Mouse (Mus musculus) neural tube, embryonic 12.5 days (tissue): ENCODE measurements around the gene Ldlrad3. TPM values are rescaled to one million over a fixed set of nuclear protein-coding genes. Genes with fewer than 3 reads are reported as not detected.
A peak's percentile ranks its signal among the peaks of the same experiment; 100 is the strongest.

Source experiments
- ATAC-seq: fragments of 200-750 bp; cut with Nextera tagmentation; 2 replicates; pipeline ENCODE4 v1.8.0; 2017; ENCODE audit warnings: low read depth, mild to moderate bottlenecking, moderate TSS enrichment, moderate library complexity; ENCODE audit not compliant: low FRiP score
- H3K27ac ChIP-seq: fragments of 300-500 bp; sonication (generic); 2 replicates; pipeline ENCODE4 v1.5.1; 2016
- H3K27me3 ChIP-seq: fragments of 300-500 bp; sonication (generic); replicated peaks from 2 replicates; pipeline ENCODE4 v1.6.1; 2016; ENCODE audit warnings: mild to moderate bottlenecking
- H3K36me3 ChIP-seq: fragments of 300-500 bp; sonication (generic); 2 replicates; pipeline ENCODE4 v1.6.1; 2016; ENCODE audit warnings: mild to moderate bottlenecking
- H3K4me1 ChIP-seq: fragments of 300-500 bp; sonication (generic); 2 replicates; pipeline ENCODE4 v1.6.1; 2016
- H3K4me2 ChIP-seq: fragments of 300-500 bp; sonication (generic); replicated peaks from 2 replicates; pipeline ENCODE4 v1.6.1; 2016; ENCODE audit warnings: mild to moderate bottlenecking
- H3K4me3 ChIP-seq: fragments of 300-500 bp; sonication (generic); 2 replicates; pipeline ENCODE4 v1.5.1; 2016
- H3K9ac ChIP-seq: fragments of 300-500 bp; sonication (generic); 2 replicates; pipeline ENCODE4 v1.6.1; 2016; ENCODE audit warnings: mild to moderate bottlenecking
- H3K9me3 ChIP-seq: fragments of 300-500 bp; sonication (generic); 2 replicates; pipeline ENCODE4 v1.6.1; 2016; ENCODE audit warnings: mild to moderate bottlenecking
- WGBS: fragments of 180-500 bp; shearing (Covaris S2); methylation state at CpG from one replicate; pipeline ENCODE4 v1.1.7; 2016; 5-methylcytosine and 5-hydroxymethylcytosine counted together
- polyA plus RNA-seq: library from polyadenylated mRNA; unstranded; fragments of >200 nt; fragmentation: Nextera tagmentation; extraction: Ambion mirVana; gene quantifications from 2 replicates; pipeline ENCODE4 v1.2.1, GENCODE M21; 2016

The Ldlrad3 gene
- 53.1 and 57.9 TPM in 2 replicates for polyA plus RNA-seq

DNA sequence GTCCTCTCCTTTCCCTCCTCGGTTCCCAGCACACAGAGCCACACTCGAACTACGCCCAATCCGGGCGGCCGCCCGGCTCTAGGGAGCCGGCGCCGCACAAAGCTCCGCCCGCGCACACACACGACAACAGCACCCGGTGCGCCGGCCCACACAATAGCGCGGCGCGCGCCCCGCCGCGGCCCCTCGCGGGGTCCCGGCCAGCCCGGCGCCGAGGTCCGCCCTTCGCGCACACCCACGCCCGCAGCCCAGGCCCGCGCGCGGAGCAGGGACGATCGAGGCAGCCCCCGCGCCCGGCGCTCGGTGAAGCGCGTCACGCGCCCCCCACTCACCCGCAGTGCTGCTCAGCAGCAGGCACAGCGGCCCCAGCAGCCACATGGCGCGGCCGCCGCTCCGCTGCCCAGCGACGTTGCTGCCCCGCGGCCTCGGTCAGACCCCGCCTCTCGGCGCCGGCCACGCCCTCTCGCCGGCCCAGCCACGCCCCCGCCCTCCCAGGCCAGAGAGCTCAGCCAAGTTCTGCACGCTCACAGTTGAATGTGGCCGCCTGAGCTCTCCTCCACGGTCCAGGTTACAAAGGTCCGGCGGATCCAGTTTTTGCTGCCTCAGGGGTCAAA, at the start of gene Ldlrad3:
Gene Ldlrad3, minus strand, starts transcription at position 435 of the 611 bp plus-strand sequence.
- H3K4me3 ChIP-seq = peak within 1 kb of the TSS; percentile 88
- peak within 1 kb of the TSS; percentile 81 for H3K4me2 ChIP-seq
- H3K4me1 ChIP-seq = peaks cover 20% of the 10 kb centered on the region
- H3K9ac ChIP-seq = peak within 1 kb of the TSS; percentile 93
- H3K9me3 ChIP-seq = no peaks in the 10 kb centered on the region
- no peaks in the 10 kb centered on the region; the same call in 1 of the 2 replicates for H3K27me3 ChIP-seq
- under 1% methylated on average over 60 of the region's 77 CpGs for WGBS
- H3K27ac ChIP-seq = peak within 1 kb of the TSS; percentile 70
- ATAC-seq = peak; percentile 94
- no peaks in the 10 kb centered on the region for H3K36me3 ChIP-seq

DNA sequence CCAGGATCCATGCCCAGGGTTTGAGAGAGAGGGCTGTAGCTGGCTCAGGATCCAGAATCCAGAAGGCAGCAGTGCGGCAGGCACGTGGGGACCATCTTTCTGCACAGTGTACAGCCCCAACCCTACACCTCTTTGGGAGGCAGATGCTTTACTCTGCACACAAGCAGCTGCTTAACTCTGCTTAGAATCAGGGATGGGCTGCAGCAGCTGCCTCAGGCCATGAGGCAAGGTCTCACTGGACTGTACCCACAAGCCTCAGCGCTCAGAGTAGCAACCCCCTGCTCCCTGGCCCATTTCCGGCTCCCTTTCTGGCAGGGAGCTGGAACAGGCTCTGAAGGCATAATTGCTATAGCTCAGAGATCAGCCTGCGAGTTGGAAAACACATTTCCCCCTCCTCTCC, 45.3 kb upstream of the Ldlrad3 start:
- peaks cover 9% of the 10 kb centered on the region for H3K4me1 ChIP-seq
- no peak overlapping the region for H3K27ac ChIP-seq
- WGBS = 51% methylated on average over 5 of the region's 5 CpGs
- no peaks in the 10 kb centered on the region for H3K36me3 ChIP-seq
- H3K27me3 ChIP-seq = no peaks in the 10 kb centered on the region
- no peak overlapping the region for H3K4me2 ChIP-seq
- no peak overlapping the region for H3K4me3 ChIP-seq
- no peaks in the 10 kb centered on the region for H3K9me3 ChIP-seq
- no peak overlapping the region for H3K9ac ChIP-seq
- ATAC-seq = peak; percentile 53; the same call in 1 of the 2 replicates

DNA sequence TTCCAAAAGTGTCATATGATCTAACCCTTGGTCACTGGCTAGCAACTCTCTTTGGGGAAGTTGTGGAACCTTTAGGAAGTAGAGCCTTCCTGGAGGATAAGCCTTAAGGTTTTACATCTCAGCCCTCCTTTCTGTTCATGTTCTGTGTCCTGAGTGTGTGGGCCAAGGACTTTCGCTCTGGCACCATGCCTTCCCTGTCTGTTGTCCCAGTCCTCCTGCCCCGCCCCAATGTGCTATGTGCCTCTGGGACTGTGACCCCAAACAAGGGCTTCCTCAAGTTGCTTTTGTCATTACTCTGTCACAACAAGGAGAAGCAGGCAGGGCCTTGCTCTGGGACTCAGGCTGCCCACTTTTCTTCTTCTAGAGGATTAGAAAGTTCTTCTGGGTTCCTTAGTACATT, 42.9 kb upstream of the Ldlrad3 start:
- 93% methylated on average over 2 of the region's 2 CpGs for WGBS
- Histone ChIP-seq H3K27me3 (no peaks in the 10 kb centered on the region), H3K4me2 (no peak overlapping the region), H3K4me1 (peaks cover 9% of the 10 kb centered on the region), H3K27ac (no peak overlapping the region), H3K36me3 (no peaks in the 10 kb centered on the region), H3K9ac (no peak overlapping the region), H3K4me3 (no peak overlapping the region), H3K9me3 (no peaks in the 10 kb centered on the region)
- ATAC-seq = no peak

- 79% methylated on average over 5 of the region's 5 CpGs for WGBS
- Histone ChIP-seq H3K36me3 (no peaks in the 10 kb centered on the region), H3K27ac (no peak overlapping the region), H3K4me1 (peaks cover 17% of the 10 kb centered on the region), H3K27me3 (no peaks in the 10 kb centered on the region), H3K9me3 (no peaks in the 10 kb centered on the region), H3K4me2 (no peak overlapping the region), H3K9ac (no peak overlapping the region), H3K4me3 (no peak overlapping the region)
- ATAC-seq = no peak
These were observed 42.1 kb upstream of the Ldlrad3 start for GRCm38 (mm10) chr2:102228331-102228730.

DNA sequence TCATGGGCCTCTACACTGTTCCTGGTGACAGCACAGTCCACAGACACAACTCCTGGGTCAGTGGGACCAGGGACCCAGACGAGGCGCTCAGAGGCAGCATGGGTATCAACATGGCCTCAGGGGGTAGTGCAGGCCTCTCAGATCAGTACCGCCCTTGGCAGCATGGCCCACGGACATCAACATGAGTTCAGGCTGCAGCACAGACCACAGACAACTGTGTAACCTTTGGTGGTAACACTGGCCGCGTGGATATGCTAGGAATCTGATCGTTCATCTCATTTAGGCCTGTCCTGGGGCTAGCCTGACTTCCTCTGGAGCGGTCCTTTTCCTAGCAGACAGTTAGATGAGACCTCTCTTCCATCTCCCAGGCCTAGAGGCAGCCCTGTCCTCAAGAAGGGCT, 41.7 kb upstream of the Ldlrad3 start:
- Histone ChIP-seq H3K27me3 (no peaks in the 10 kb centered on the region), H3K36me3 (no peaks in the 10 kb centered on the region), H3K4me2 (no peak overlapping the region), H3K27ac (no peak overlapping the region), H3K9me3 (no peaks in the 10 kb centered on the region), H3K4me3 (no peak overlapping the region), H3K4me1 (peaks cover 22% of the 10 kb centered on the region), H3K9ac (no peak overlapping the region)
- WGBS = 89% methylated on average over 8 of the region's 8 CpGs
- ATAC-seq = no peak

DNA sequence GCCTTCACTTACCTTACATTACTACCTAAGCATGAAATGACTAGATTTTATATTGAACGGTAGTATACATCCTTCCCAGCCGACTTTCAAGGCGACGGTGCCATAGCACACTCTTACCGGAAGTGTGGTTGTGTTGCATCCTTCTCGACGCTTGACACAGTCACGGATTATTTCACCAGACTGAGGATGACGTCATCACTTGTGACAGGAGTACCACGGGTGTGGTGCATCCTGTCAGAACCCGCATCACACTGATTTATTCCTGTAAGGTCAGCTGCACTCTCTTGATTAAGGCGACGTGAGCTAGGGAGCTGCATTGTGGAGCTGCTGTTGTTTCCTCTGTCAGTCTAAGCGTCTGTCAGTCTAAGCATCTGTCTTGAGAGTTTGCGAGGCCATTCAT, 40.1 kb upstream of the Ldlrad3 start:
- Histone ChIP-seq H3K27ac (no peak overlapping the region), H3K4me1 (peaks cover 18% of the 10 kb centered on the region), H3K27me3 (no peaks in the 10 kb centered on the region), H3K9ac (no peak overlapping the region), H3K9me3 (no peaks in the 10 kb centered on the region), H3K4me2 (no peak overlapping the region), H3K4me3 (no peak overlapping the region), H3K36me3 (no peaks in the 10 kb centered on the region)
- 77% methylated on average over 15 of the region's 15 CpGs for WGBS
- no peak for ATAC-seq

DNA sequence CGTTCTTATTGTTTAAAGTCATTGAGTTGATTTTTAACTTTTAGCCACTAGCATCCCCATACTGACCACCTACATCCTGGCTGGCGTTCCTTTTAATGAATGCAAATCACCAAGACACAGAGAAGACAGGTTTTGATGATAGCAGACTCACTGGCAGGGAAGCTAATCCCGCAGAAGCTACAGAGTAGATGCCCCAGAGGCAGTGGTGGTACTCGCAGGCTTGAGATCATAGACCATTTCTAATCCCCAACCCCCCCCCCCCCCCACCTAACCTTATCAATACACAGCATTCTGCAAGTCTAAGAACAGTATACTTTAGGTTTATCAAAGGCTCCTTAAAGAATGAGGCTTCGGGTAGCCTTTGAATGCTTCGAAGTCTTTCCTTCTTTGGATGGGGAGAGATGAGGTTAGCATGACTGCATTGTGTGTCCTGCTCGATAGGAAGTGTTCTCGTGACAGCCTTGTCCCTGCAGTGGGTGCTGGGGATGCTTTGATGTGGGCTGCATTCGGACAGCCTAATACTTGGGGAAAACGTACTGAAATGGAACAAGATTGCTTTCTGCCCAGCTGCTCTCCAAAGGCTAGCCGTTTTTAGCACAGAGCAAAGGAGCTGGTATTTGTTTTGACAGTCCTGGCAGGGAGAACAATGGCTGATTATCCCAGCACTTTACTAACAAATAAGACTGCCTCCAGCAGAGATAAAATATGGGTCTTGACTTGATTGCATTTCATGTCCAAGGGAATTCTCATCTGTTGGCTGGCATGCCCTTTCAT, 37.4 kb upstream of the Ldlrad3 start:
- H3K9me3 ChIP-seq = no peaks in the 10 kb centered on the region
- peak overlapping the region; percentile 34 for H3K4me2 ChIP-seq
- no peak overlapping the region for H3K27ac ChIP-seq
- H3K4me3 ChIP-seq = no peak overlapping the region
- no peak overlapping the region for H3K9ac ChIP-seq
- peaks cover 14% of the 10 kb centered on the region for H3K4me1 ChIP-seq
- H3K36me3 ChIP-seq = no peaks in the 10 kb centered on the region
- WGBS = 17% methylated on average over 11 of the region's 11 CpGs
- peak; percentile 52 for ATAC-seq
- no peaks in the 10 kb centered on the region for H3K27me3 ChIP-seq

GRCm38 (mm10) chr2:102222749-102223148, 36.6 kb upstream of the Ldlrad3 start:
- Histone ChIP-seq H3K9ac (no peak overlapping the region), H3K36me3 (no peaks in the 10 kb centered on the region), H3K4me2 (no peak overlapping the region), H3K4me1 (peaks cover 14% of the 10 kb centered on the region), H3K9me3 (no peaks in the 10 kb centered on the region), H3K27ac (no peak overlapping the region), H3K27me3 (no peaks in the 10 kb centered on the region), H3K4me3 (no peak overlapping the region)
- ATAC-seq = peak; percentile 45; the same call in 1 of the 2 replicates
- 56% methylated on average over 3 of the region's 3 CpGs for WGBS

- no peaks in the 10 kb centered on the region for H3K9me3 ChIP-seq
- 89% methylated on average over 1 of the region's 1 CpGs for WGBS
- H3K4me2 ChIP-seq = no peak overlapping the region
- H3K36me3 ChIP-seq = no peaks in the 10 kb centered on the region
- H3K4me1 ChIP-seq = no peaks in the 10 kb centered on the region
- H3K9ac ChIP-seq = no peak overlapping the region
- H3K27ac ChIP-seq = no peak overlapping the region
- no peaks in the 10 kb centered on the region for H3K27me3 ChIP-seq
- ATAC-seq = no peak
- H3K4me3 ChIP-seq = no peak overlapping the region
These were observed 30.6 kb upstream of the Ldlrad3 start for GRCm38 (mm10) chr2:102216817-102217216.

GRCm38 (mm10) chr2:102212096-102212495, 25.9 kb upstream of the Ldlrad3 start:
- ATAC-seq = peak; percentile 29; the same call in 1 of the 2 replicates
- Histone ChIP-seq H3K9ac (no peak overlapping the region), H3K4me2 (no peak overlapping the region), H3K36me3 (no peaks in the 10 kb centered on the region), H3K27me3 (no peaks in the 10 kb centered on the region), H3K4me3 (no peak overlapping the region), H3K27ac (no peak overlapping the region), H3K9me3 (no peaks in the 10 kb centered on the region), H3K4me1 (no peaks in the 10 kb centered on the region)
- WGBS = 8% methylated on average over 4 of the region's 4 CpGs

GRCm38 (mm10) chr2:102205672-102206399, 19.7 kb upstream of the Ldlrad3 start:
- H3K9ac ChIP-seq = 0 out of 2 replicates have a peak overlapping the region, but pooled peaks have one; percentile 26
- H3K27ac ChIP-seq = no peak overlapping the region
- WGBS = 10% methylated on average over 14 of the region's 14 CpGs
- H3K27me3 ChIP-seq = no peaks in the 10 kb centered on the region
- no peaks in the 10 kb centered on the region for H3K36me3 ChIP-seq
- H3K9me3 ChIP-seq = no peaks in the 10 kb centered on the region
- no peak overlapping the region for H3K4me3 ChIP-seq
- 0 out of 2 replicates have a peak, but pooled peaks cover 9% of the 10 kb centered on the region for H3K4me1 ChIP-seq
- peak overlapping the region; percentile 44 for H3K4me2 ChIP-seq
- no peak for ATAC-seq

DNA sequence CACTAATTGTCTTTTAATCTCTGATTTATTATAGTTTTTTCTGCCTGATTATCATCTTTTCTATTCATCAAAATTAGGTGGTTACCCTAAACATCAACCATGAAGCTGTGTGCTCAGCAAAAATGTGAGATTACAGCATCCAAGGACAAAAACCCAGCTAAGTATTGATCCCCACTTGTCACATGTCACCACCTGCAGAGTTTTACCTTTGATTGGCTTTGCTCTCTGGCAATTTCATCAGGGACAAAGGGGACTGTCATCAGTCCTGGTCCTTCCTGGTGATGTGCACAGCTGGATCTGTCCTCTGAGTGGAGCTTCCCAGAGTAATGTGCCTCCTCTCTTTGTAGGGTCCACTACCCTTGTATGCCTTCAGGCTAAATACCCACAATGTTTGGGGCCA, 17.3 kb upstream of the Ldlrad3 start:
- H3K27ac ChIP-seq = no peak overlapping the region
- no peaks in the 10 kb centered on the region for H3K27me3 ChIP-seq
- no peak overlapping the region for H3K4me2 ChIP-seq
- H3K4me3 ChIP-seq = no peak overlapping the region
- no peaks in the 10 kb centered on the region for H3K9me3 ChIP-seq
- no peak for ATAC-seq
- H3K4me1 ChIP-seq = 0 out of 2 replicates have a peak, but pooled peaks cover 9% of the 10 kb centered on the region
- no peaks in the 10 kb centered on the region for H3K36me3 ChIP-seq
- H3K9ac ChIP-seq = no peak overlapping the region
